Mouse (Mus musculus) CD4-positive helper T cell, adult 2 months (primary cell): ENCODE results near the gene Wwox.

Experiments
- DNase-seq: peaks from one replicate; pipeline ENCODE4 v3.0.0-alpha.2; 2012; ENCODE audit warnings: low read depth, missing footprints, low spot score

The Wwox gene

GRCm38 (mm10) chr8:114890478-114890877 lies 451.0 kb downstream of the Wwox start:
- no peak for DNase-seq

GRCm38 (mm10) chr8:114891252-114891651 lies 451.8 kb downstream of the Wwox start:
- no peak for DNase-seq

GRCm38 (mm10) chr8:114897432-114897831 lies 458.0 kb downstream of the Wwox start:
- DNase-seq = no peak

GRCm38 (mm10) chr8:114899157-114899556 lies 459.7 kb downstream of the Wwox start:
- DNase-seq = no peak

- DNase-seq = no peak
Observed at GRCm38 (mm10) chr8:114902584-114902983, 463.1 kb downstream of the Wwox start.

GRCm38 (mm10) chr8:114908086-114908485 lies 468.6 kb downstream of the Wwox start:
- no peak for DNase-seq

- no peak for DNase-seq
Observed at GRCm38 (mm10) chr8:114908589-114908988, 469.1 kb downstream of the Wwox start.

- no peak for DNase-seq
Observed at GRCm38 (mm10) chr8:114909146-114909545, 469.7 kb downstream of the Wwox start.

GRCm38 (mm10) chr8:114911031-114911580 lies 471.7 kb downstream of the Wwox start:
- DNase-seq = no peak

- DNase-seq = no peak
Observed at GRCm38 (mm10) chr8:114923629-114924028, 484.2 kb downstream of the Wwox start.

- DNase-seq = no peak
Observed at GRCm38 (mm10) chr8:114927412-114927811, 488.0 kb downstream of the Wwox start.

GRCm38 (mm10) chr8:114927917-114928316 lies 488.5 kb downstream of the Wwox start:
- DNase-seq = no peak

- peak; percentile 35 for DNase-seq
Observed at GRCm38 (mm10) chr8:114929597-114929996, 490.1 kb downstream of the Wwox start.

GRCm38 (mm10) chr8:114932071-114932630 lies 492.7 kb downstream of the Wwox start:
- no peak for DNase-seq

- DNase-seq = peak; percentile 57
Observed at GRCm38 (mm10) chr8:114933248-114933647, 493.8 kb downstream of the Wwox start.

GRCm38 (mm10) chr8:114936887-114937286 lies 497.4 kb downstream of the Wwox start:
- no peak for DNase-seq

GRCm38 (mm10) chr8:114939338-114939737 lies 499.9 kb downstream of the Wwox start:
- DNase-seq = no peak

GRCm38 (mm10) chr8:114941096-114941495 lies 501.6 kb downstream of the Wwox start:
- no peak for DNase-seq

GRCm38 (mm10) chr8:114941644-114942043 lies 502.2 kb downstream of the Wwox start:
- DNase-seq = peak; percentile 53

- no peak for DNase-seq
Observed at GRCm38 (mm10) chr8:114947921-114948320, 508.5 kb downstream of the Wwox start.

- DNase-seq = no peak
Observed at GRCm38 (mm10) chr8:114956377-114957168, 517.1 kb downstream of the Wwox start.

GRCm38 (mm10) chr8:114958437-114959107 lies 519.1 kb downstream of the Wwox start:
- no peak for DNase-seq
